Mouse (Mus musculus): ENCODE data around the gene Zfp663.
A peak's percentile ranks its signal among the peaks of the same experiment; 100 is the strongest.

DNA sequence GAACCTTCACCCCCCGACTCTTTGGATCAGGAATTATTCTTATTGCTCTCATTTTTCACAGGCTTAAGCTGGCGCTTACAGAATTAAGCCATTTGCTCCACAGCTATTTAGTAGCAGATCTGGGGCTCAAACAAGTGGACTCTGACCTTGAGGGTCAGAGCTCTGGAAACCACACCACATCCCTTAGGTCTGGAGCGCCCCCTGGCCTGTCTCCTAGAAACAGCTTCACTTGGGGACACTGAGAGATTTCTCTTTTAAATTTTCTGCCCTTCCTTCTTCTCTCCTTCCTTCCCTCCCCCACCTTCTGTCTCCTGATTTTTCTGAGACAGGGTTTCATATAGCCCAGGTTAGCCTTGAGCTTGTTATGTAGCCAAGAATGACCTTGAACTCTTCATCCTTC, 31.3 kb downstream of the Zfp663 start:
- peak; percentile 84 for TF ChIP-seq CTCF (IDR thresholded peaks at IDR 0.05)
- no peak for TF ChIP-seq EP300 (IDR thresholded peaks at IDR 0.05)

Measured in lung, postnatal 0 days (tissue).